Mouse (Mus musculus) limb, embryonic 15.5 days (tissue): ENCODE measurements at regions not wholly inside any gene's neighbourhood (a gene's known extent, or its start where the extent isn't known, plus 50 kb on each side); places are given as distances from the start of the nearest gene placed in this dataset.

ENCODE experiments used
- ATAC-seq: fragments of 200-750 bp; cut with Nextera tagmentation; 2 replicates; pipeline ENCODE4 v1.8.0; 2017; ENCODE audit warnings: low read depth, moderate TSS enrichment; ENCODE audit not compliant: insufficient number of reproducible peaks, low FRiP score, low TSS enrichment
- H3K27ac ChIP-seq: fragments of 300-500 bp; sonication (generic); 2 replicates; pipeline ENCODE4 v1.5.1; 2015; ENCODE audit warnings: moderate library complexity, mild to moderate bottlenecking, inconsistent platforms
- H3K27me3 ChIP-seq: fragments of 300-500 bp; sonication (generic); 2 replicates; pipeline ENCODE4 v1.6.1; 2015; ENCODE audit warnings: inconsistent platforms
- H3K36me3 ChIP-seq: fragments of 300-500 bp; sonication (generic); 2 replicates; pipeline ENCODE4 v1.6.1; 2015; ENCODE audit warnings: inconsistent platforms
- H3K4me1 ChIP-seq: fragments of 300-500 bp; sonication (generic); 2 replicates; pipeline ENCODE4 v1.6.1; 2015; ENCODE audit warnings: inconsistent platforms
- H3K4me2 ChIP-seq: fragments of 300-500 bp; sonication (generic); 2 replicates; pipeline ENCODE4 v1.6.1; 2015; ENCODE audit warnings: mild to moderate bottlenecking, inconsistent platforms
- H3K4me3 ChIP-seq: fragments of 300-500 bp; sonication (generic); 2 replicates; pipeline ENCODE4 v1.5.1; 2015; ENCODE audit warnings: mild to moderate bottlenecking, inconsistent platforms
- H3K9ac ChIP-seq: fragments of 300-500 bp; sonication (generic); 2 replicates; pipeline ENCODE4 v1.6.1; 2015; ENCODE audit warnings: inconsistent platforms
- H3K9me3 ChIP-seq: fragments of 300-500 bp; sonication (generic); 2 replicates; pipeline ENCODE4 v1.6.1; 2016; ENCODE audit warnings: inconsistent platforms
- WGBS: fragments of 180-500 bp; shearing (Covaris S2); methylation state at CpG from one replicate; pipeline ENCODE4 v1.1.7; 2015; 5-methylcytosine and 5-hydroxymethylcytosine counted together

GRCm38 (mm10) chr6:31283973-31284372, 114.6 kb upstream of the Mkln1 start:
- 70% methylated on average over 8 of the region's 8 CpGs for WGBS
- no peaks in the 10 kb centered on the region for H3K9me3 ChIP-seq

DNA sequence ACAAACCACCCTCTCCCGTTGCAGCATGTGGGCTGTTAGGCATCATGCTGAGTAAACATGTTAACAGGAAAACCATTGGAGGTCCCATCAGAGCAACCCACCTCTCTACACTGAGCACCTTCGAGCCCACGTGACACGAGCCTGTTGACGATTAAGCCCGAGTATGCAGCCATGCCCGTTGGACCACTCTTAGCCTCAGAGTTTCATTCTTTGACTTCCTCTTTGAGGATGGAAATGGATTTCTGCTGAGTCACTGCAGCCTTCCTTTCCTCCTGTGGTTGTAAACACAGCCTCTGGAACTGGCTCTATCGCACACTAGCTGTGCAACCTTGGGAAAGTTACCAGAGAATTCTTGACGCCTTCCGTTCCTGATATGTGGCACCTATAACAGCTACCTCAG, 114.1 kb upstream of the Mkln1 start:
- 78% methylated on average over 10 of the region's 10 CpGs for WGBS
- no peak overlapping the region for H3K27ac ChIP-seq
- ATAC-seq: no peak
- no peak overlapping the region for H3K4me3 ChIP-seq
- no peaks in the 10 kb centered on the region for H3K9me3 ChIP-seq
- no peak overlapping the region for H3K4me2 ChIP-seq
- H3K4me1 ChIP-seq: peaks cover 13% of the 10 kb centered on the region
- no peaks in the 10 kb centered on the region for H3K27me3 ChIP-seq
- H3K36me3 ChIP-seq: no peaks in the 10 kb centered on the region
- no peak overlapping the region for H3K9ac ChIP-seq

More at GRCm38 (mm10) chr6:31283973-31284372, 114.6 kb upstream of the Mkln1 start:
- Histone ChIP-seq H3K9ac (no peak overlapping the region), H3K36me3 (no peaks in the 10 kb centered on the region), H3K4me3 (no peak overlapping the region), H3K4me1 (peaks cover 9% of the 10 kb centered on the region), H3K4me2 (no peak overlapping the region), H3K27ac (no peak overlapping the region), H3K27me3 (no peaks in the 10 kb centered on the region)
- ATAC-seq: no peak

DNA sequence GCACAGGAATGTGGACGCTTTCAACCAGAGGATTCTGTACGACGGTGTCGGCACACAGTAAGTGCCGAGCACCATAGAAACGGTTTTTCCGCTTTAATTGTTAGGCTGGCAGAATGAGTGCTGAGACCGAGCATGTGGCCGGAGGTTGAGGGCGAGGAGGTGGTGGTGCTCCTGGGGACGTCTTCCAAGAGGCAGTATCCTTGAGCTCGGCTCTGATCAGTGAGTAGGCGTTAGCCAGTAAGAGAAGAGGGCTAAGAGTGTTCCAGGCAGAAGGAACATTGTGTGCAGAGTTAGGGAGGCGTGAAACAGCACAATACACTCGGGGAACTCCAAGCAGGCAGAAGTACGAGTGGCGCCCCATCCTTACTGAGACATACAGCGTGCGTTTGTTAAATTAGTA, 113.5 kb upstream of the Mkln1 start:
- Histone ChIP-seq H3K36me3 (no peaks in the 10 kb centered on the region), H3K4me3 (no peak overlapping the region), H3K9me3 (no peaks in the 10 kb centered on the region), H3K4me1 (peaks cover 14% of the 10 kb centered on the region), H3K27ac (no peak overlapping the region), H3K9ac (no peak overlapping the region), H3K27me3 (no peaks in the 10 kb centered on the region), H3K4me2 (no peak overlapping the region)
- WGBS: 86% methylated on average over 19 of the region's 19 CpGs
- ATAC-seq: no peak

- Histone ChIP-seq H3K36me3 (no peaks in the 10 kb centered on the region), H3K9me3 (no peaks in the 10 kb centered on the region), H3K27me3 (no peaks in the 10 kb centered on the region), H3K4me1 (peaks cover 14% of the 10 kb centered on the region), H3K4me2 (no peak overlapping the region), H3K9ac (no peak overlapping the region), H3K27ac (no peak overlapping the region), H3K4me3 (no peak overlapping the region)
- ATAC-seq: no peak
- WGBS: 72% methylated on average over 11 of the region's 11 CpGs
Observed at GRCm38 (mm10) chr6:31285981-31286737, 112.4 kb upstream of the Mkln1 start.

GRCm38 (mm10) chr6:31287176-31287575, 111.4 kb upstream of the Mkln1 start:
- Histone ChIP-seq H3K9ac (no peak overlapping the region), H3K27ac (no peak overlapping the region), H3K36me3 (no peaks in the 10 kb centered on the region), H3K4me2 (no peak overlapping the region), H3K27me3 (no peaks in the 10 kb centered on the region), H3K9me3 (no peaks in the 10 kb centered on the region), H3K4me1 (peaks cover 14% of the 10 kb centered on the region), H3K4me3 (no peak overlapping the region)
- WGBS: 80% methylated on average over 2 of the region's 2 CpGs
- ATAC-seq: no peak

DNA sequence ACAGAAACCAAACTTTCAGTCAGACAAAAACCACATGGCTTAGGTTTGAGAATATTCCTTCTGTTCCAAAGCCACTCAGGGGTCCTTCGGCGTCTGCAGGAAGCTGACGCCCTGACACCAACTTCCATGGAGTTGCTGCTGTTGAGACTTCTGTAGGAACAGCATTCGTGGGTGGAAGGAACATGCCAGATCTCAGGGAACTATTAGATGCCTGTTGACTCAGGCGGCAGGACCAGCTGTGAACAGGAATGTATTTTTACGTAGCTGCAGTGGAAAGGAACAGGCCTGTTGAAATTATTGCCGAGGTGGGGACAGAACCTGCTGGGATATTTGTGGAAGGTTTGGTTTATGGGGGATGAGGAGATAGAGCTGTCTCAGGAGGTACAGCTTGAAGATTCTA, 110.8 kb upstream of the Mkln1 start:
- H3K4me2 ChIP-seq: no peak overlapping the region
- H3K9me3 ChIP-seq: no peaks in the 10 kb centered on the region
- H3K9ac ChIP-seq: no peak overlapping the region
- H3K36me3 ChIP-seq: no peaks in the 10 kb centered on the region
- peaks cover 14% of the 10 kb centered on the region for H3K4me1 ChIP-seq
- 33% methylated on average over 7 of the region's 7 CpGs for WGBS
- 0 out of 2 replicates have a peak overlapping the region, but pooled peaks have one; percentile 71 for H3K27ac ChIP-seq
- no peak for ATAC-seq
- H3K27me3 ChIP-seq: no peaks in the 10 kb centered on the region
- no peak overlapping the region for H3K4me3 ChIP-seq

DNA sequence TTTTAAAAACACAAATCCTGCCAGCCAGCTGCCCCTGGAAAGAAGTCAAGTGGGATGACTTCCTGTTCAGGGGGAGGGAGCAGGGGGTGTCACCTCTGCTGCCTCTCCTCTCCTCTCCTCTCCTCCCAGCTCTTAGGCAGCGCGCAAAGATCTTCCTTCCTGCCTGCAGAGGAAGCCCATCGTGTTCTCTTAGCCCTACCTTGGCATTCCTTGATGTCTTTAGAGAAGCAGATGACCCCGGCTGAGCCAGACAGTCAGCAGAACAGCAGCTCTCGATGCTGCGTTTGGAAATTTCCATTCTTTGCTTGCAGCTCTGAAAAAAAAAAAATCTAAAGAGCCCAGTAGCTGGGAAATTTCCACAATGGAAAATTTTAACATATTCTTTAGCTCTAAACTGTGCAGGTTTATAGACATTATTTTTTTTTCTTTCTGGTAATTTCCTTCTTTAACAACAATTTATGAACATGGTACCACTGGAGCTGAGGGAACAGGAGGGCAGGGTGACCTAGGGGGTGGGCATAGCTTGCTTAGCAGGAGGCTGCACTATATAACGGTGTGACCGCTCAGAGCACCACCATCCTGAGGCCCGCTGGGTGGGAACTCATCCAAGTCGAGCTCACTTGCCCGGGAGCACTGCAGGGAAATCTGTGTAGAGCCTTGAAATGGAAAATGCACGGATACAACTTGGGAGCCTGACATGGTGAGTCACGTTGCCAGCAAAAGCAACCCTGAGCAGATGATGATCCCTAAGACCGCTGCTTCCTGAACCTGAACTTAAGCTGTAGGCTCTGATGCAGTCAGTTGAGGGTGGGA, 109.9 kb upstream of the Mkln1 start:
- Histone ChIP-seq H3K9ac (no peak overlapping the region), H3K4me2 (peak overlapping the region; percentile 26), H3K4me3 (no peak overlapping the region), H3K36me3 (no peaks in the 10 kb centered on the region), H3K27me3 (no peaks in the 10 kb centered on the region), H3K4me1 (peaks cover 14% of the 10 kb centered on the region), H3K9me3 (no peaks in the 10 kb centered on the region), H3K27ac (peak overlapping the region; percentile 71)
- 27% methylated on average over 14 of the region's 14 CpGs for WGBS
- no peak for ATAC-seq

DNA sequence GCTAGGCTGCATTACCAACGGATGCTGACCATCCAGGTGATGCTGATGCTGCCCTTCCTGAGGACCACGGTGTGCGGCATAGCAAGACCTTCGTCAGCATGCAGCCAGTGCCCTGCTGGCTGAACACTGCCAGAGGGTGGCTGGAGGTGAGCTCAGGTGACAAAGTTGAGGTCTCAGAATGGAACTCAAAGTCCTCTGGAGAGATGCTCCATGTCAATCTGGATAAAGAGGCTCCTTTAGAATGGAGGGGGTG, 109.4 kb upstream of the Mkln1 start:
- H3K4me2 ChIP-seq: no peak overlapping the region
- H3K27ac ChIP-seq: peak overlapping the region; percentile 71
- no peak for ATAC-seq
- H3K9me3 ChIP-seq: no peaks in the 10 kb centered on the region
- WGBS: 78% methylated on average over 4 of the region's 4 CpGs
- no peak overlapping the region for H3K4me3 ChIP-seq
- no peaks in the 10 kb centered on the region for H3K36me3 ChIP-seq
- H3K9ac ChIP-seq: no peak overlapping the region
- H3K27me3 ChIP-seq: no peaks in the 10 kb centered on the region
- H3K4me1 ChIP-seq: peaks cover 14% of the 10 kb centered on the region

- H3K27me3 ChIP-seq: no peaks in the 10 kb centered on the region
- WGBS: 93% methylated on average over 7 of the region's 7 CpGs
- H3K4me1 ChIP-seq: peaks cover 14% of the 10 kb centered on the region
- no peak overlapping the region for H3K4me2 ChIP-seq
- H3K9me3 ChIP-seq: no peaks in the 10 kb centered on the region
- no peak overlapping the region for H3K4me3 ChIP-seq
- H3K36me3 ChIP-seq: no peaks in the 10 kb centered on the region
- no peak overlapping the region for H3K27ac ChIP-seq
- H3K9ac ChIP-seq: no peak overlapping the region
- ATAC-seq: no peak
Observed at GRCm38 (mm10) chr6:31292081-31292480, 106.5 kb upstream of the Mkln1 start.

DNA sequence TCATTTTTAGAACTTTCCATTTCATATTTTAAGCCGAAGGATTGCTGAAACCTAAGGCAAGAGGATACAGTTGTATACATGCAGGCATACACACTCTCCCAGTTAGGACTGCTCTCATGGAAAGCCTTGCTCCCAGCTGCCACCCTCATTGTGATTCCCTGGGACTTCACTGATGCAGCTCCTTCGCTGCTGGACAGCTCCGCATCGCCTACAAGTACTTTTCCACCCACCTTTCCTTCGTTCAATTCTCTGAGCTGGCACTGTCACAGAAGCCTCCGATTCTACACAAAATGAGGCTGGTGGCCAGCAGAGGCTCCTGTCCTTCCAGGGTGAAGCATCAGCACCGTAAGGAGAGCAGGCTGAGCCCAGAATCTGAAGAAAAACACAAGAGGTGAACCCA, 105.5 kb upstream of the Mkln1 start:
- H3K9me3 ChIP-seq: no peaks in the 10 kb centered on the region
- peaks cover 11% of the 10 kb centered on the region for H3K4me1 ChIP-seq
- H3K27ac ChIP-seq: no peak overlapping the region
- no peak overlapping the region for H3K4me2 ChIP-seq
- H3K9ac ChIP-seq: no peak overlapping the region
- no peaks in the 10 kb centered on the region for H3K27me3 ChIP-seq
- no peak overlapping the region for H3K4me3 ChIP-seq
- 46% methylated on average over 7 of the region's 7 CpGs for WGBS
- no peaks in the 10 kb centered on the region for H3K36me3 ChIP-seq
- ATAC-seq: no peak

GRCm38 (mm10) chr6:31299395-31299794, 99.1 kb upstream of the Mkln1 start:
- no peak for ATAC-seq
- H3K36me3 ChIP-seq: no peaks in the 10 kb centered on the region
- no peaks in the 10 kb centered on the region for H3K27me3 ChIP-seq
- H3K27ac ChIP-seq: no peak overlapping the region
- no peaks in the 10 kb centered on the region for H3K4me1 ChIP-seq
- no peak overlapping the region for H3K4me2 ChIP-seq
- H3K9ac ChIP-seq: no peak overlapping the region
- WGBS: 81% methylated on average over 7 of the region's 7 CpGs
- H3K9me3 ChIP-seq: no peaks in the 10 kb centered on the region
- no peak overlapping the region for H3K4me3 ChIP-seq

DNA sequence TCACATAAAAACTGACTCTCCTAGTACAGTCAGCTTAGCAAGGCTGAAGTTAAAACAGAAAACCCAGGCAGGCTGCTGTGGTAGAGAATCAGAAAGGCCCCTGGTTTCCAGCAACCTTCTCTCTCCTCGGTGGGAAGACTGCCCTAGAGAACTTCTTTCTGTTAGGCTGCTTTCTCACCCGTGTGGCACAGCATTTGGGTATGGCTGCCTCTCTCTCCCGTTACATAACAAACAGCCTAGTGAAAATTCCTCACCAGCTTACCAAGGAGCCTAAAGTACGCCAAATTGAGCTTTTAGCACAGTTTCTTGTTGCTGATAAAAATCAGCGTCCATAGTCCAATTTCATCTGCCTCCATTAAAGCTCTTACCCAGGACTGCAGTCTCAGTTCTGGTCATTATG, 92.8 kb upstream of the Mkln1 start:
- no peak for ATAC-seq
- H3K36me3 ChIP-seq: no peaks in the 10 kb centered on the region
- no peak overlapping the region for H3K4me2 ChIP-seq
- 55% methylated on average over 5 of the region's 5 CpGs for WGBS
- H3K9me3 ChIP-seq: no peaks in the 10 kb centered on the region
- H3K4me1 ChIP-seq: no peaks in the 10 kb centered on the region
- no peak overlapping the region for H3K27ac ChIP-seq
- H3K27me3 ChIP-seq: no peaks in the 10 kb centered on the region
- H3K4me3 ChIP-seq: no peak overlapping the region
- no peak overlapping the region for H3K9ac ChIP-seq
